Mouse (Mus musculus): ENCODE results near the gene Wdr61. TPM values are rescaled to one million over a fixed set of nuclear protein-coding genes. Genes with fewer than 3 reads are reported as not detected.

Wdr61 gene
- polyA plus RNA-seq, 2 experiments, result 50.6 to 108 TPM

DNA sequence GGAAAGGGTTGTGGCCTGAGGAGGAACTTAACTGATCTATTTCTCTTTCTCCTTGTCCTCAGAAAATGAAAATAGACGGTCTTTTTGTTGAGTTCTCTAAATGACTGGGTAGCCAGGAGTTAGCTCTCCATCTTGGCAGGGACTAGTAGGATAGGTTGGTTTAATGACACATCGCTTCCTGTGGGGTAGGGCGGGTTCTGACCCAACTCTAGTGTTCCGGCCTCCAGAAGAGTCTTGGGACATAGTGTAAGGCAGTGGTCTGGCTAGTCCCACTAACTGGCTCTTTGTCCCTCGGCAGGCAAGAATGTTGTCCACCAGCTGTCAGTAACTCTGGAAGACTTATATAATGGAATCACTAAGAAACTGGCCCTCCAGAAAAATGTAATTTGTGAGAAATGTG, 26.2 kb downstream of the Wdr61 start:
- H3K9ac ChIP-seq (replicated peaks), result no peak overlapping the region
- no peak overlapping the region for H3K27ac ChIP-seq
- H3K4me3 ChIP-seq (ENCODE audit: insufficient read depth in 1 of 2, low read depth in 2 of 2, low read length in 2 of 2), result no peak overlapping the region
- no peak for ATAC-seq (ENCODE audit: insufficient read depth)
- H3K4me1 ChIP-seq (replicated peaks; ENCODE audit: control insufficient read depth in 2 of 2, insufficient read depth in 2 of 2, low read length in 1 of 2), result peaks cover 27 to 33% of the 10 kb centered on the region in 2 experiments
- no peak for DNase-seq (ENCODE audit: low read depth in 3 of 3, low spot score in 3 of 3)
- H3K4me2 ChIP-seq (ENCODE audit: low read depth), result no peak overlapping the region
- H3K27me3 ChIP-seq (ENCODE audit: control insufficient read depth, insufficient read depth, low read length), result no peaks in the 10 kb centered on the region
- no peak for TF ChIP-seq EP300 (IDR thresholded peaks at IDR 0.05; ENCODE audit: low read depth)
- no peak for TF ChIP-seq CTCF (IDR thresholded peaks at IDR 0.05; ENCODE audit: low read depth)
- peaks cover 58% of the 10 kb centered on the region for H3K36me3 ChIP-seq (replicated peaks; ENCODE audit: control insufficient read depth, insufficient read depth, low read depth)
- no peaks in the 10 kb centered on the region for H3K9me3 ChIP-seq (ENCODE audit: control insufficient read depth, low read length)
- WGBS (ENCODE audit: insufficient replicate concordance), result 84% methylated on average over 5 of the region's 5 CpGs

GRCm38 (mm10) chr9:54707288-54707999, 26.9 kb downstream of the Wdr61 start:
- TF ChIP-seq CTCF (IDR thresholded peaks at IDR 0.05; ENCODE audit: low read depth) (no peak), EP300 (IDR thresholded peaks at IDR 0.05; ENCODE audit: low read depth) (no peak)
- Histone ChIP-seq H3K36me3 (replicated peaks; ENCODE audit: control insufficient read depth, insufficient read depth, low read depth) (peaks cover 56% of the 10 kb centered on the region), H3K27me3 (ENCODE audit: control insufficient read depth, insufficient read depth, low read length) (no peaks in the 10 kb centered on the region), H3K27ac (no peak overlapping the region), H3K4me3 (ENCODE audit: insufficient read depth in 1 of 2, low read depth in 2 of 2, low read length in 2 of 2) (no peak overlapping the region), H3K4me1 (replicated peaks; ENCODE audit: control insufficient read depth in 2 of 2, insufficient read depth in 2 of 2, low read length in 1 of 2) (peaks cover 33 to 40% of the 10 kb centered on the region in 2 experiments), H3K9me3 (ENCODE audit: control insufficient read depth, low read length) (no peaks in the 10 kb centered on the region), H3K4me2 (ENCODE audit: low read depth) (no peak overlapping the region), H3K9ac (replicated peaks) (no peak overlapping the region)
- WGBS (ENCODE audit: insufficient replicate concordance), result 66% methylated on average over 8 of the region's 8 CpGs
- DNase-seq (ENCODE audit: low read depth in 3 of 3, low spot score in 3 of 3) (no peak), ATAC-seq (ENCODE audit: insufficient read depth) (no peak)

DNA sequence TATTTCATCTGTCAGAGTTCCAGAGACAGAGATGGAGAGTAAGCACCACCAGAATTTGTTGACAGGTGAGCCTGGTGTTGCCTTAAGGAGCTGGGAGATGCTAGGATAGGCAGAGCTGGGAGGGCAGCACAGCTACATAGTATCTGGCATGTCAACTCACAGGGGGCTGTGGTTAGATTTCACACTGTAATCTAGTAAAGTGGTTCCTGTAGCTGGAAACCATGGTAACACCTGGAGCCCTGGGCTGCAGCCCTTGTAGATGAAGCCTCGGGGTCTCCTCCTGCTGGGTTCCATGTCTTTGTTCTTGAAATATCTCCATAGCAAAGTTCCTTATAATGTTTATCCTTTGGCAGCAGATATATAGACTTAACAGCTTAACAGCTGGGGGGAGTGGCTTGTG, 28.8 kb downstream of the Wdr61 start:
- TF ChIP-seq CTCF (IDR thresholded peaks at IDR 0.05; ENCODE audit: low read depth), result no peak
- TF ChIP-seq EP300 (IDR thresholded peaks at IDR 0.05; ENCODE audit: low read depth), result no peak
- Histone ChIP-seq H3K27ac (peak overlapping the region; percentile 28; the same call in 1 of the 2 replicates), H3K9me3 (ENCODE audit: control insufficient read depth, low read length) (no peaks in the 10 kb centered on the region), H3K27me3 (ENCODE audit: control insufficient read depth, insufficient read depth, low read length) (peaks cover 5% of the 10 kb centered on the region; the same call in 1 of the 2 replicates), H3K4me3 (ENCODE audit: insufficient read depth in 1 of 2, low read depth in 2 of 2, low read length in 2 of 2) (no peak overlapping the region), H3K4me2 (ENCODE audit: low read depth) (peak overlapping the region; percentile 64), H3K36me3 (replicated peaks; ENCODE audit: control insufficient read depth, insufficient read depth, low read depth) (peaks cover 39% of the 10 kb centered on the region), H3K9ac (replicated peaks) (peak overlapping the region; percentile 20; the same call in 1 of the 2 replicates), H3K4me1 (replicated peaks; ENCODE audit: control insufficient read depth in 2 of 2, insufficient read depth in 2 of 2, low read length in 1 of 2) (peaks cover 50 to 56% of the 10 kb centered on the region in 2 experiments)
- ATAC-seq (ENCODE audit: insufficient read depth) (no peak), DNase-seq (ENCODE audit: low read depth in 3 of 3, low spot score in 3 of 3) (no peak)
- WGBS (ENCODE audit: insufficient replicate concordance), result 7% methylated on average over 1 of the region's 1 CpGs

GRCm38 (mm10) chr9:54704361-54704760, 30.0 kb downstream of the Wdr61 start:
- Histone ChIP-seq H3K27ac (peak overlapping the region; percentile 96), H3K4me2 (ENCODE audit: low read depth) (peak overlapping the region; percentile 64), H3K4me3 (ENCODE audit: insufficient read depth in 1 of 2, low read depth in 2 of 2, low read length in 2 of 2) (peak overlapping the region in 1 of 2 experiments; percentile 97; a peak in 2 of 4 replicates), H3K9ac (replicated peaks) (peak overlapping the region; percentile 60), H3K36me3 (replicated peaks; ENCODE audit: control insufficient read depth, insufficient read depth, low read depth) (peaks cover 28% of the 10 kb centered on the region), H3K4me1 (replicated peaks; ENCODE audit: control insufficient read depth in 2 of 2, insufficient read depth in 2 of 2, low read length in 1 of 2) (peaks cover 51 to 58% of the 10 kb centered on the region in 2 experiments), H3K27me3 (ENCODE audit: control insufficient read depth, insufficient read depth, low read length) (peaks cover 13% of the 10 kb centered on the region), H3K9me3 (ENCODE audit: control insufficient read depth, low read length) (no peaks in the 10 kb centered on the region)
- peak; percentile 77 for ATAC-seq (ENCODE audit: insufficient read depth)
- TF ChIP-seq CTCF (IDR thresholded peaks at IDR 0.05; ENCODE audit: low read depth) (no peak), EP300 (IDR thresholded peaks at IDR 0.05; ENCODE audit: low read depth) (peak; percentile 87)
- WGBS (ENCODE audit: insufficient replicate concordance), result 14% methylated on average over 5 of the region's 5 CpGs
- DNase-seq (ENCODE audit: low read depth in 3 of 3, low spot score in 3 of 3), result peak; percentile 70 to 84 (median 74)

- H3K9me3 ChIP-seq (ENCODE audit: control insufficient read depth, low read length), result no peaks in the 10 kb centered on the region
- ATAC-seq (ENCODE audit: insufficient read depth) (no peak), DNase-seq (ENCODE audit: low read depth in 3 of 3, low spot score in 3 of 3) (no peak)
- peak overlapping the region; percentile 41 for H3K9ac ChIP-seq (replicated peaks)
- TF ChIP-seq CTCF (IDR thresholded peaks at IDR 0.05; ENCODE audit: low read depth), result no peak
- peak overlapping the region; percentile 22 to 97; a peak in 3 of 4 replicates for H3K4me3 ChIP-seq (ENCODE audit: insufficient read depth in 1 of 2, low read depth in 2 of 2, low read length in 2 of 2)
- WGBS (ENCODE audit: insufficient replicate concordance), result 83% methylated on average over 2 of the region's 2 CpGs
- H3K27ac ChIP-seq, result peak overlapping the region; percentile 96
- peak overlapping the region; percentile 64 for H3K4me2 ChIP-seq (ENCODE audit: low read depth)
- peaks cover 10% of the 10 kb centered on the region for H3K36me3 ChIP-seq (replicated peaks; ENCODE audit: control insufficient read depth, insufficient read depth, low read depth)
- H3K27me3 ChIP-seq (ENCODE audit: control insufficient read depth, insufficient read depth, low read length), result peaks cover 14% of the 10 kb centered on the region
- peaks cover 57 to 63% of the 10 kb centered on the region in 2 experiments for H3K4me1 ChIP-seq (replicated peaks; ENCODE audit: control insufficient read depth in 2 of 2, insufficient read depth in 2 of 2, low read length in 1 of 2)
Observed at GRCm38 (mm10) chr9:54702581-54702980, 31.7 kb downstream of the Wdr61 start.

Measured in liver, embryonic 14.5 days (tissue).